Mouse (Mus musculus) lung, adult 2 months (tissue): ENCODE results near the gene Plxna4.

Source experiments
- CTCF ChIP-seq: fragments of 200-500 bp; IDR thresholded peaks from 2 replicates; pipeline ENCODE4 v1.5.1; 2011; ENCODE audit warnings: mild to moderate bottlenecking, low read length, control low read depth; ENCODE audit not compliant: insufficient read depth
- POLR2A ChIP-seq: fragments of 200-500 bp; IDR thresholded peaks from 2 replicates; pipeline ENCODE4 v1.6.1; 2011; ENCODE audit warnings: low read depth, mild to moderate bottlenecking, control low read depth, low read length, borderline replicate concordance; ENCODE audit errors: extremely low read depth

- no peak for TF ChIP-seq POLR2A
- no peak for TF ChIP-seq CTCF
These were observed 148.6 kb downstream of the Plxna4 start for GRCm38 (mm10) chr6:32439434-32439833.
